Mouse (Mus musculus) thymus, postnatal 36 days (tissue): Measurements from ENCODE around the gene Des.

Source experiments
- DNase-seq, 2 experiments: peaks; one replicate each; pipeline ENCODE4 v3.0.0; 2022; ENCODE audit warnings: mixed read lengths in 2 of 2

Des gene

GRCm38 (mm10) chr1:75349275-75349674, 10.9 kb upstream of the Des start:
- no peak for DNase-seq

- DNase-seq = no peak
These were observed 2.9 kb upstream of the Des start for GRCm38 (mm10) chr1:75357261-75357660.

GRCm38 (mm10) chr1:75358009-75358408, 2.1 kb upstream of the Des start:
- no peak for DNase-seq

GRCm38 (mm10) chr1:75359346-75359745, 783 bp upstream of the Des start:
- no peak for DNase-seq

- no peak for DNase-seq
These were observed 994 bp downstream of the Des start for GRCm38 (mm10) chr1:75361123-75361522.

GRCm38 (mm10) chr1:75361750-75362149, 1.6 kb downstream of the Des start:
- no peak for DNase-seq

- no peak for DNase-seq
These were observed 3.7 kb downstream of the Des start for GRCm38 (mm10) chr1:75363868-75364267.

- no peak for DNase-seq
These were observed 5.5 kb downstream of the Des start for GRCm38 (mm10) chr1:75365510-75366137.

GRCm38 (mm10) chr1:75369360-75369983, 9.3 kb downstream of the Des start:
- no peak for DNase-seq

- DNase-seq = no peak
These were observed 10.0 kb downstream of the Des start for GRCm38 (mm10) chr1:75369984-75370660.

- no peak for DNase-seq
These were observed 11.4 kb downstream of the Des start for GRCm38 (mm10) chr1:75371317-75372095.

GRCm38 (mm10) chr1:75372450-75372849, 12.3 kb downstream of the Des start:
- no peak for DNase-seq

- DNase-seq = no peak
These were observed 13.1 kb downstream of the Des start for GRCm38 (mm10) chr1:75373276-75373675.

GRCm38 (mm10) chr1:75374950-75375936, 15.1 kb downstream of the Des start, which contains the start of gene Speg:
Gene Speg (plus strand): TSS chr1:75375297.
- no peak for DNase-seq

GRCm38 (mm10) chr1:75379196-75379595, 19.1 kb downstream of the Des start:
- DNase-seq = no peak

- DNase-seq = no peak
These were observed 19.8 kb downstream of the Des start for GRCm38 (mm10) chr1:75379931-75380330.

- no peak for DNase-seq
These were observed 20.8 kb downstream of the Des start for GRCm38 (mm10) chr1:75380951-75381350.

- DNase-seq = peak; percentile 24 to 44
These were observed 21.6 kb downstream of the Des start for GRCm38 (mm10) chr1:75381482-75382355.

- DNase-seq = no peak
These were observed 22.4 kb downstream of the Des start for GRCm38 (mm10) chr1:75382356-75383071.

GRCm38 (mm10) chr1:75384470-75385141, 24.5 kb downstream of the Des start:
- no peak for DNase-seq
